Mouse (Mus musculus): ENCODE measurements at regions not wholly inside any gene's neighbourhood (a gene's known extent, or its start where the extent isn't known, plus 50 kb on each side); places are given as distances from the start of the nearest gene placed in this dataset.

DNA sequence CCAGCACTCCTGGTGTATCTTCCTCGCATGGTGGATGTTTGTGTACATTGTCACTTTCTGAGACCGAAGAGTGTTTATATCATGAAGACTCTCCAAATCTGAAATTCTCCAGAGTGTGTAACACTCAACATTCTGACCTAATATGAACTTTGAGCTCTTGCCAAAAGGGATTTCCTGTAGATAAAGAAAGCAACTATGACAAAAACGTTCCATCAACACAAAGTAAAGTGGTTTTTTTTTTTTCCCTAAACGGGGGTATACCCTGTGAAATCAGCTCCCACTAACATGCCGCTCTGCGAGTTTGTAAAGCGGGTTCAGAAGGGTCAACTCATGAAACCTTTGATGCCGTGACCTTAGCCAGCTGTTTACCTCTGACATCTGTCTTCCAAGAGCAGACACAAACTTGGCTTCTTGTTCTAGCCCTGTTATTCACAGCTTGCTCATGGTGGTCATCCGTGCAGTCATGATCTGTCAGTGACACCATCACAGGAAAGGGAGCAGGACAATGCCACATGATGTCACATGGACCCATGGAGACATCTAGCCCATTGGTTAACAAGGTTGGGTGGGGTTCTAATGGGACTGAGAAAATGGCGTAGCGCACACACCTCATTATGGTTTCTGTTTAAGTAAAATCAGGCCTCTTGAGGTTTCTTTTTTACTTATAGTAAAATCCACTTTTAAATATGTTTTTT is 122.9 kb upstream of the Cmc1 start:
- no peak for TF ChIP-seq CTCF (conservative IDR thresholded peaks at IDR 0.05)
- H3K27ac ChIP-seq, result no peak overlapping the region
- H3K4me3 ChIP-seq, result no peak overlapping the region
- DNase-seq (ENCODE audit: low spot score in 2 of 2), result no peak

- Histone ChIP-seq H3K4me3 (no peak overlapping the region), H3K27ac (no peak overlapping the region)
- TF ChIP-seq CTCF (conservative IDR thresholded peaks at IDR 0.05), result no peak
- DNase-seq (ENCODE audit: low spot score in 2 of 2), result no peak
These were observed 135.5 kb upstream of the Cmc1 start for GRCm38 (mm10) chr9:118285481-118285880.

- no peak for DNase-seq (ENCODE audit: low spot score in 2 of 2)
- Histone ChIP-seq H3K4me3 (no peak overlapping the region), H3K27ac (no peak overlapping the region)
- TF ChIP-seq CTCF (conservative IDR thresholded peaks at IDR 0.05), result no peak
These were observed 137.6 kb upstream of the Cmc1 start for GRCm38 (mm10) chr9:118287606-118288005.

- TF ChIP-seq CTCF (conservative IDR thresholded peaks at IDR 0.05), result no peak
- no peak overlapping the region for H3K27ac ChIP-seq
- H3K4me3 ChIP-seq, result no peak overlapping the region
- DNase-seq (ENCODE audit: low spot score in 2 of 2), result no peak
These were observed 142.9 kb upstream of the Cmc1 start for GRCm38 (mm10) chr9:118292836-118293235.

GRCm38 (mm10) chr9:118294011-118294410 is 144.0 kb upstream of the Cmc1 start:
- no peak for TF ChIP-seq CTCF (conservative IDR thresholded peaks at IDR 0.05)
- DNase-seq (ENCODE audit: low spot score in 2 of 2), result no peak
- Histone ChIP-seq H3K27ac (no peak overlapping the region), H3K4me3 (no peak overlapping the region)

DNA sequence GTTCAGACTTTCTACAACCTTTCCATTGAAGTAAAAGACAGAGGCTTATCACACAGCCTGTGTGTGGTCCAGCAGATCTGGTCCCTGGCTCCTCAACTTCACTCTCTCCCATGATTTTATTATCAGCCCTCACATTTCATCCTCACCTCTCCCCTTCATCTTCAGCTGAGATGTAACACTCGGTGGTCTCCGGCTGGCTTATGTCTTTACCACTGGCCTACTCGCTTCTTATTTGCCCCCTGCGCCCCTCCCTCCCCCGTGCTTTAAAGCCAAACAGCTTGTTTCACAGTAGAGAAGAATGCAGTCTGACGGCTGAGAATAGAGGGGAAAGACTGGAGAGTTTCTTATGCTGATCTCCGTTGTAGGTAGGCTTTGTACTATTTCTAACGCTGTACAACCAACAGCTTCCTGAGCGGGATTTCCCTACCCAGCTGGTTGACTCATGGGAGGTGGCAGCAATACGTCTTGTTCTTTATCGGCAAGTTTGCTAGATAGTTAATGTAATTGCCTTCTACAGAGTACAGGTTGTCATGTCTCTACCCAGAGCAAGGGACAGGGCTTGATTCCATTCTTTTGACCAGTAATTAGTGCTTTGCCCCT is 152.9 kb upstream of the Cmc1 start:
- no peak for DNase-seq (ENCODE audit: low spot score in 2 of 2)
- H3K4me3 ChIP-seq, result no peak overlapping the region
- TF ChIP-seq CTCF (conservative IDR thresholded peaks at IDR 0.05), result no peak
- no peak overlapping the region for H3K27ac ChIP-seq

- TF ChIP-seq CTCF (conservative IDR thresholded peaks at IDR 0.05), result no peak
- no peak overlapping the region for H3K27ac ChIP-seq
- H3K4me3 ChIP-seq, result no peak overlapping the region
- no peak for DNase-seq (ENCODE audit: low spot score in 2 of 2)
These were observed 159.5 kb upstream of the Eomes start for GRCm38 (mm10) chr9:118318357-118319140.

DNA sequence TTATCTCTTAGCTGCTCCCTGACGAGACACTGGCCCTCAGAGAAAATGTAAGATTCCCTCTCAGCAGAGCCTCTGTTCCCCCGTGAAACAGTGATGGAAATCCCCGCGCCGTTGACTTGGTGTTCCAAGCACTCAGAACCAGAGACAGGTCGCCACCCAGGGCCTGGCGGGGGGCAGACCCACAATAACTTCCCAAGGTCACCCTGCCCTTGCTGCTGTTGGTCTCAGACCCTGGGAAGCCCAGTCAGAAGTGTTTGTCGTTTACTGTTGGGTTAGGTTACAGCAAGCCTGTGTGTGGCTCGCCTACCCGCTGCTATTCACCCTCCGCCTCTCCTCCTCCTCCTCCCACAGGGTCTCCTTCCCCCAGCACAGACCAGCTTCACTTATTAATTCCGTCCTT is 154.2 kb upstream of the Eomes start:
- DNase-seq (ENCODE audit: low spot score in 2 of 2), result no peak
- no peak overlapping the region for H3K27ac ChIP-seq
- no peak for TF ChIP-seq CTCF (conservative IDR thresholded peaks at IDR 0.05)
- H3K4me3 ChIP-seq, result no peak overlapping the region

GRCm38 (mm10) chr9:118326656-118327055 is 151.4 kb upstream of the Eomes start:
- TF ChIP-seq CTCF (conservative IDR thresholded peaks at IDR 0.05), result no peak
- no peak for DNase-seq (ENCODE audit: low spot score in 2 of 2)
- H3K4me3 ChIP-seq, result no peak overlapping the region
- no peak overlapping the region for H3K27ac ChIP-seq

DNA sequence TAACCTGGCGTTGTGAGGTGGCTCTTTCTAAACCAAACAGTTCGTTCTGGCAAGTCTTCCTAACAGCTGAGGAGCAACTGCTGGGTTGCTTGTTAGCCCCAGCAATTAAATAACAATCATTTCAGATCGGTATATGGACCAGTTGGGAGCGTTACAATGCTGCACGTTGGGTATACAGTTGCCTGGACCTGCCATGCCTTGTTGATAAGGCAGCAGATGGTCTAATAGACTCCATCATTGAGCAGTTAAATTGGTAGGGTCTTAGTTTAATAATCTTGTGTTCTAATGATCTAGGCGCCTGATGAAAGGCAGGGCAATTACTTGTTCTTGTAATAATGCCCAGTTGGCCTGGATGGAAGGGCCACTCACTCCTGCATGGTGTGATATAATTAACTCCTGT is 150.1 kb upstream of the Eomes start:
- no peak overlapping the region for H3K4me3 ChIP-seq
- no peak for DNase-seq (ENCODE audit: low spot score in 2 of 2)
- no peak for TF ChIP-seq CTCF (conservative IDR thresholded peaks at IDR 0.05)
- H3K27ac ChIP-seq, result no peak overlapping the region

GRCm38 (mm10) chr9:118341401-118341800 is 136.6 kb upstream of the Eomes start:
- TF ChIP-seq CTCF (conservative IDR thresholded peaks at IDR 0.05), result no peak
- Histone ChIP-seq H3K4me3 (no peak overlapping the region; the same call in 1 of the 2 replicates), H3K27ac (no peak overlapping the region)
- DNase-seq (ENCODE audit: low spot score in 2 of 2), result no peak

DNA sequence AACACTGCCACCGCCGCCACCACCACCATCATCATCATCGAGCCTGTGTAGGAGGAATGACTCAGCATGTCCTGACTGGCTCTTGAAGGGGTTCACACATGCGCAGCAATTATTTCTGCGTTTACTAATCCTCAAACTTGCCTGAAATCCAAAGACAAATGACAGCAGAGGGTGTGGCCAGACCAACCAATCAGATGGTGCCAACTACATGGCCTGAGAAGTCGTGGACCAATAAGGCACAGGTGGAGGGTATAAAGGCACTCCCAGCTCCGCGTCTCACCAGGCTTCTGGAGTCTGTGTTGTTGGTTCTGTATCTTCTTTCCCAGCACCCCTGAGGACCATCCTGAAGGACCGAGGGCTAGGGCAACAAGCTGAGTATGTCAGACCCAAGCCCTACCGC is 123.1 kb upstream of the Eomes start:
- no peak overlapping the region for H3K27ac ChIP-seq
- no peak overlapping the region for H3K4me3 ChIP-seq
- DNase-seq (ENCODE audit: low spot score in 2 of 2), result no peak
- TF ChIP-seq CTCF (conservative IDR thresholded peaks at IDR 0.05), result no peak

GRCm38 (mm10) chr9:118357406-118357805 is 120.6 kb upstream of the Eomes start:
- no peak for TF ChIP-seq CTCF (conservative IDR thresholded peaks at IDR 0.05)
- no peak overlapping the region for H3K4me3 ChIP-seq
- DNase-seq (ENCODE audit: low spot score in 2 of 2), result no peak
- no peak overlapping the region for H3K27ac ChIP-seq

Data from layer of hippocampus, adult 2 months (tissue).